Mouse (Mus musculus) gastrocnemius, adult 18-20 months (tissue): ENCODE measurements around the gene Idi2. TPM values are rescaled to one million over a fixed set of nuclear protein-coding genes. Genes with fewer than 3 reads are reported as not detected.
A peak's percentile ranks its signal among the peaks of the same experiment; 100 is the strongest.
"Not testable (repeated sequence)": the region's sequence is repeated elsewhere in the genome, so short reads cannot be mapped to it uniquely, and the experiment has no call there.

Source experiments
- DNase-seq: peaks from one replicate; pipeline ENCODE4 v3.0.0; 2021; ENCODE audit warnings: low spot score
- microRNA-seq: library from miRNA; unstranded; fragments of <30 nt; microRNA quantifications from one replicate; pipeline ENCODE4 v1.2.0, GENCODE M21; 2021
- total RNA-seq, 2 experiments: library from RNA; stranded (reverse); gene quantifications; 2 replicates each; pipeline ENCODE4 v1.2.3; 2021

Idi2 gene
- total RNA-seq, 2 experiments from 2014 or later = not detected

GRCm38 (mm10) chr13:8995990-8996786, 43.5 kb downstream of the Idi2 start, which contains the start of gene Gtpbp4:
TSS of gene Gtpbp4 (minus strand) at chr13:8996083.
- DNase-seq = peak; percentile 97

GRCm38 (mm10) chr13:8997221-8997620, 44.6 kb downstream of the Idi2 start:
- not testable (repeated sequence) for DNase-seq

GRCm38 (mm10) chr13:8999464-8999863, 46.8 kb downstream of the Idi2 start:
- DNase-seq = no peak

- DNase-seq = no peak
Observed at GRCm38 (mm10) chr13:9003306-9003705, 50.6 kb downstream of the Idi2 start.

Small RNA genes within 50 kb of the gene (microRNA-seq; reads per million reads assigned to microRNA genes)
- not detected for gene Gm22750

Other genes starting within 250 kb of the Idi2 start
- 10 to 100 TPM; 28.1 to 31.2 TPM for gene Wdr37, start 81.0 kb upstream of the Idi2 start, total RNA-seq
- 1 to 10 TPM; 5.1 to 5.5 TPM for gene Idi1, start 67.4 kb upstream of the Idi2 start, total RNA-seq
- not detected for gene Gm9745, start 4.6 kb upstream of the Idi2 start, total RNA-seq
- gene Gtpbp4, start 43.2 kb downstream of the Idi2 start, total RNA-seq = 10 to 100 TPM; 43.3 to 44.6 TPM
- gene Larp4b, start 141.0 kb downstream of the Idi2 start, total RNA-seq = 10 to 100 TPM; 59.5 to 64.6 TPM